Mouse (Mus musculus): ENCODE data around the gene Tmem94.

Tmem94 gene

GRCm38 (mm10) chr11:115765607-115766141 lies 441 bp downstream of the Tmem94 start:
- in situ Hi-C loops (cut with MboI, MseI): no loop called here

GRCm38 (mm10) chr11:115766356-115766943 lies 1.2 kb downstream of the Tmem94 start:
- in situ Hi-C loops (cut with MboI, MseI): no loop called here

- in situ Hi-C loops (cut with MboI, MseI): no loop called here
These were observed 1.7 kb downstream of the Tmem94 start for GRCm38 (mm10) chr11:115766981-115767380.

- in situ Hi-C loops (cut with MboI, MseI): no loop called here
These were observed 3.7 kb downstream of the Tmem94 start for GRCm38 (mm10) chr11:115768896-115769295.

GRCm38 (mm10) chr11:115774653-115775052 lies 9.4 kb downstream of the Tmem94 start:
- in situ Hi-C loops (cut with MboI, MseI): loop anchor here (5.0 kb wide), 1 partner anchor 37 kb away; no protein-coding TSS in a partner anchor

- in situ Hi-C loops (cut with MboI, MseI): no loop called here
These were observed 10.8 kb downstream of the Tmem94 start for GRCm38 (mm10) chr11:115775821-115776665.

- in situ Hi-C loops (cut with MboI, MseI): no loop called here
These were observed 11.7 kb downstream of the Tmem94 start for GRCm38 (mm10) chr11:115776954-115777353.

GRCm38 (mm10) chr11:115777487-115778335 lies 12.5 kb downstream of the Tmem94 start:
- in situ Hi-C loops (cut with MboI, MseI): no loop called here

GRCm38 (mm10) chr11:115779038-115779571 lies 13.9 kb downstream of the Tmem94 start:
- in situ Hi-C loops (cut with MboI, MseI): no loop called here

- in situ Hi-C loops (cut with MboI, MseI): no loop called here
These were observed 15.2 kb downstream of the Tmem94 start for GRCm38 (mm10) chr11:115780141-115781070.

- in situ Hi-C loops (cut with MboI, MseI): no loop called here
These were observed 21.2 kb downstream of the Tmem94 start for GRCm38 (mm10) chr11:115786473-115786872.

GRCm38 (mm10) chr11:115789787-115790186 lies 24.6 kb downstream of the Tmem94 start:
- in situ Hi-C loops (cut with MboI, MseI): no loop called here

- in situ Hi-C loops (cut with MboI, MseI): no loop called here
These were observed 26.7 kb downstream of the Tmem94 start for GRCm38 (mm10) chr11:115791919-115792318.

- in situ Hi-C loops (cut with MboI, MseI): no loop called here
These were observed 27.1 kb downstream of the Tmem94 start for GRCm38 (mm10) chr11:115792353-115792752.

GRCm38 (mm10) chr11:115796898-115797297 lies 31.7 kb downstream of the Tmem94 start:
- in situ Hi-C loops (cut with MboI, MseI): no loop called here

- in situ Hi-C loops (cut with MboI, MseI): no loop called here
These were observed 32.4 kb downstream of the Tmem94 start for GRCm38 (mm10) chr11:115797665-115798064.

GRCm38 (mm10) chr11:115800981-115801380 lies 35.7 kb downstream of the Tmem94 start:
- in situ Hi-C loops (cut with MboI, MseI): no loop called here

GRCm38 (mm10) chr11:115803072-115803709 lies 38.0 kb downstream of the Tmem94 start:
- in situ Hi-C loops (cut with MboI, MseI): no loop called here

- in situ Hi-C loops (cut with MboI, MseI): no loop called here
These were observed 39.8 kb downstream of the Tmem94 start for GRCm38 (mm10) chr11:115805005-115805404.

- in situ Hi-C loops (cut with MboI, MseI): no loop called here
These were observed 40.9 kb downstream of the Tmem94 start for GRCm38 (mm10) chr11:115806154-115806553.
